Comparison of ENCODE assay signal across 23 mouse cellular contexts in the genomic region with DNA sequence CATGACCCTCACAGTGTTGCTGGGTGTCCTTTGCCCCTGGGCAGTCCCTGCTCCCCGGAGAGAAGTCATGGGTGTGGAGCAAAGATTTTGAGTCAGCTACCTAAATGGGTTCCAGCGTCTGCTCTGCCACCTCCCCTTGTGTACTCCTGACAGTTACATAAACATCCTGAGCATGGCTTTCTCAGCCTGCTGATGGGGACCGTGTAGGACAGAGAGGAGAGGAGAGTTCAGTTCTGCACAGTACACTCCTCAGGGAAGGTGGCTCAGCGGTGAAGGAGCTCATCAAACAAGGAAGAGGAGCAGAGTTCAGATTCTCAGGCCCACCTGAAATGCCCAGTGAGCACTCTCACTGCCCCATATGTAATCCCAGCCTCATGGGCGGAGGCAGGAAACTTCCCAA. TPM values are rescaled to one million over a fixed set of nuclear protein-coding genes. Genes with fewer than 3 reads are reported as not detected.
"Had no signal": no experiment of that assay in that cellular context is flagged by ENCODE, and none has a peak within 500 bp of the region (broad histone marks: within the 10 kb centered on the region; RNA-seq: fewer than 3 reads in every experiment).

No protein-coding gene starts in this region.

- H3K9ac ChIP-seq: kidney, embryonic 15.5 days; limb, embryonic 12.5 days; limb, embryonic 15.5 days; liver, embryonic 14.5 days; liver, postnatal 0 days; lung, embryonic 14.5 days; midbrain, embryonic 12.5 days; midbrain, embryonic 15.5 days; neural tube, embryonic 12.5 days; neural tube, embryonic 15.5 days had no signal

- H3K36me3 ChIP-seq: kidney, embryonic 15.5 days; limb, embryonic 12.5 days; limb, embryonic 15.5 days; midbrain, embryonic 12.5 days; midbrain, embryonic 15.5 days; neural tube, embryonic 12.5 days; neural tube, embryonic 15.5 days had no signal

- ATAC-seq: liver, postnatal 0 days; lung, postnatal 0 days; midbrain, embryonic 15.5 days had no signal

- H3K4me3 ChIP-seq: kidney, embryonic 15.5 days; limb, embryonic 12.5 days; limb, embryonic 15.5 days; midbrain, embryonic 12.5 days; midbrain, embryonic 15.5 days; neural tube, embryonic 12.5 days; neural tube, embryonic 15.5 days had no signal

- H3K27ac ChIP-seq: kidney, embryonic 15.5 days; limb, embryonic 12.5 days; limb, embryonic 15.5 days; liver, embryonic 14.5 days; macrophage; midbrain, embryonic 12.5 days; midbrain, embryonic 15.5 days; neural tube, embryonic 12.5 days; neural tube, embryonic 15.5 days; stomach, postnatal 0 days had no signal

- H3K4me1 ChIP-seq: kidney, embryonic 15.5 days; limb, embryonic 12.5 days; limb, embryonic 15.5 days; midbrain, embryonic 12.5 days; midbrain, embryonic 15.5 days; neural tube, embryonic 12.5 days; neural tube, embryonic 15.5 days had no signal

- H3K4me2 ChIP-seq: kidney, embryonic 15.5 days; limb, embryonic 12.5 days; limb, embryonic 15.5 days; liver, embryonic 11.5 days; lung, embryonic 14.5 days; midbrain, embryonic 12.5 days; midbrain, embryonic 15.5 days; neural tube, embryonic 12.5 days; neural tube, embryonic 15.5 days had no signal

- H3K27me3 ChIP-seq: kidney, embryonic 15.5 days; limb, embryonic 12.5 days; limb, embryonic 15.5 days; midbrain, embryonic 15.5 days; neural tube, embryonic 12.5 days; neural tube, embryonic 15.5 days had no signal

- DNase-seq: kidney, postnatal 10 days; kidney, postnatal 36 days; layer of hippocampus, adult 9-11 months; liver, postnatal 0 days; lung, embryonic 14.5 days; right cerebral cortex, adult 18-20 months; right cerebral cortex, postnatal 14 days; right cerebral cortex, postnatal 4 days; thymus, adult 2 months; thymus, postnatal 14 days had no signal

- H3K9me3 ChIP-seq: kidney, embryonic 15.5 days; limb, embryonic 15.5 days; midbrain, embryonic 12.5 days; midbrain, embryonic 15.5 days; neural tube, embryonic 12.5 days; neural tube, embryonic 15.5 days had no signal

RNA-seq across cellular contexts. Expression of gene Kcna1, which starts 51.1 kb away (rescaled TPM):
- total RNA-seq: megakaryocyte, adult 5-6 weeks had no signal
- polyA plus RNA-seq: liver, embryonic 14.5 days; liver, postnatal 0 days; macrophage had no signal

RNA-seq across cellular contexts. Expression of gene Kcna5, which starts 59.9 kb away (rescaled TPM):
- total RNA-seq: megakaryocyte, adult 5-6 weeks had no signal
- polyA plus RNA-seq: macrophage had no signal
